Comparison of ENCODE assay signal across 24 mouse cellular contexts in genomic region chr3:27326633-27327191, GRCm38 (mm10). TPM values are rescaled to one million over a fixed set of nuclear protein-coding genes. Genes with fewer than 3 reads are reported as not detected.
A peak's percentile ranks its signal among the peaks of the same experiment; 100 is the strongest.
DNase-seq lines count a peak whose midpoint lies in the region; ATAC-seq lines count a peak whose summit lies in the region.
"Had no signal": no experiment of that assay in that cellular context is flagged by ENCODE, and none has a peak within 500 bp of the region (broad histone marks: within the 10 kb centered on the region; RNA-seq: fewer than 3 reads in every experiment).

No protein-coding gene starts in this region.

- H3K9ac ChIP-seq in kidney, embryonic 16.5 days (replicated peaks; ENCODE audit: low read length) = no peak overlapping the region
- H3K9ac ChIP-seq: embryonic facial prominence, embryonic 13.5 days; hindbrain, embryonic 15.5 days; liver, embryonic 13.5 days; neural tube, embryonic 12.5 days; stomach, embryonic 15.5 days had no signal

- H3K9me3 ChIP-seq in kidney, embryonic 16.5 days (ENCODE audit: low read length) = no peaks in the 10 kb centered on the region
- H3K9me3 ChIP-seq: embryonic facial prominence, embryonic 13.5 days; heart, embryonic 10.5 days; hindbrain, embryonic 15.5 days; liver, embryonic 13.5 days; megakaryocyte, embryonic 14.5 days; neural tube, embryonic 12.5 days; stomach, embryonic 15.5 days had no signal

- no peaks in the 10 kb centered on the region for H3K36me3 ChIP-seq in kidney, embryonic 16.5 days (ENCODE audit: insufficient read depth, low read length)
- H3K36me3 ChIP-seq: embryonic facial prominence, embryonic 13.5 days; heart, embryonic 10.5 days; hindbrain, embryonic 15.5 days; liver, embryonic 13.5 days; neural tube, embryonic 12.5 days; stomach, embryonic 15.5 days had no signal

- peak; percentile 14 for ATAC-seq in inflammation-experienced regulatory T-cells, adult 6 months
- peak; percentile 84 for ATAC-seq in kidney, embryonic 16.5 days (ENCODE audit: low FRiP score, low TSS enrichment)
- ATAC-seq: intestine, postnatal 0 days had no signal

- no peak overlapping the region for H3K4me3 ChIP-seq in kidney, embryonic 16.5 days (ENCODE audit: low read length)
- H3K4me3 ChIP-seq: embryonic facial prominence, embryonic 13.5 days; heart, embryonic 10.5 days; hindbrain, embryonic 15.5 days; liver, embryonic 13.5 days; megakaryocyte, embryonic 14.5 days; neural tube, embryonic 12.5 days; stomach, embryonic 15.5 days had no signal

- no peaks in the 10 kb centered on the region for H3K27me3 ChIP-seq in kidney, embryonic 16.5 days (ENCODE audit: insufficient read depth, low read length)
- H3K27me3 ChIP-seq: embryonic facial prominence, embryonic 13.5 days; hindbrain, embryonic 15.5 days; liver, embryonic 13.5 days; megakaryocyte, embryonic 14.5 days; neural tube, embryonic 12.5 days; stomach, embryonic 15.5 days had no signal

- peaks cover 8% of the 10 kb centered on the region; the same call in 1 of the 2 replicates for H3K4me1 ChIP-seq in kidney, embryonic 16.5 days (ENCODE audit: insufficient read depth, low read length)
- H3K4me1 ChIP-seq: embryonic facial prominence, embryonic 13.5 days; heart, embryonic 10.5 days; hindbrain, embryonic 15.5 days; liver, embryonic 13.5 days; neural tube, embryonic 12.5 days; stomach, embryonic 15.5 days had no signal

- 27% methylated on average over 4 of the region's 4 CpGs for WGBS in kidney, embryonic 16.5 days

- DNase-seq in cerebellum, postnatal 14 days = peak; percentile 41 to 62
- no peak for DNase-seq in cerebellum, adult 8-10 months
- DNase-seq in CD4-positive helper T cell, adult 2 months (ENCODE audit: low read depth, low spot score) = peak; percentile 24
- no peak for DNase-seq in frontal cortex, postnatal 25 days (ENCODE audit: low spot score in 2 of 2)
- no peak for DNase-seq in adrenal gland, adult 18-20 months (ENCODE audit: low spot score in 2 of 2)
- no peak for DNase-seq in left cerebral cortex, postnatal 14 days (ENCODE audit: low spot score in 2 of 2)
- DNase-seq: cerebellum, adult 11-12 months; gastrocnemius, postnatal 36 days; heart, postnatal 10 days; liver, embryonic 13.5 days; thymus, adult 2 months had no signal

- no peak overlapping the region for H3K27ac ChIP-seq in kidney, embryonic 16.5 days (ENCODE audit: low read length)
- H3K27ac ChIP-seq: embryonic facial prominence, embryonic 13.5 days; heart, embryonic 10.5 days; hindbrain, embryonic 15.5 days; liver, embryonic 13.5 days; neural tube, embryonic 12.5 days; stomach, embryonic 15.5 days had no signal

- intact Hi-C loops in left cerebral cortex, postnatal 14 days (cut with DNase I) = no loop called here

- no peak overlapping the region for H3K4me2 ChIP-seq in kidney, embryonic 16.5 days (replicated peaks; ENCODE audit: low read depth, low read length)
- H3K4me2 ChIP-seq: embryonic facial prominence, embryonic 13.5 days; hindbrain, embryonic 15.5 days; liver, embryonic 13.5 days; neural tube, embryonic 12.5 days; stomach, embryonic 15.5 days had no signal

RNA-seq across cellular contexts. Expression of gene Tnfsf10, which starts 9.9 kb away (rescaled TPM):
- 10 to 100 TPM; 17.7 to 30.1 (median 22.4) TPM for polyA plus RNA-seq in inflammation-experienced regulatory T-cells, adult 6 months (2017; shearing (Covaris generic))
- polyA plus RNA-seq in kidney, embryonic 16.5 days (2015; fragmentation: Nextera tagmentation; extraction: Ambion mirVana) = 0.81 and 0.95 TPM in 2 replicates
- total RNA-seq in adrenal gland, adult 18-20 months (2021) = 1 to 10 TPM; 6.1 to 8.6 TPM
- 1 to 10 TPM; 1.1 to 2.2 TPM for total RNA-seq in left cerebral cortex, postnatal 14 days (2021)
- polyA plus RNA-seq: forebrain, embryonic 11.5 days; heart, embryonic 10.5 days; neural tube, embryonic 12.5 days had no signal

RNA-seq across cellular contexts. Expression of gene Ghsr, which starts 44.4 kb away (rescaled TPM):
- polyA plus RNA-seq in inflammation-experienced regulatory T-cells, adult 6 months (2017; shearing (Covaris generic)) = not detected
- not detected in 2 replicates for polyA plus RNA-seq in kidney, embryonic 16.5 days (2015; fragmentation: Nextera tagmentation; extraction: Ambion mirVana)
- total RNA-seq in adrenal gland, adult 18-20 months (2021) = not detected
- under 1 TPM; 0.20 to 0.27 TPM for total RNA-seq in left cerebral cortex, postnatal 14 days (2021)
- total RNA-seq: gastrocnemius, postnatal 36 days; heart, postnatal 10 days had no signal
- polyA plus RNA-seq: embryonic facial prominence, embryonic 13.5 days; forebrain, embryonic 11.5 days; heart, embryonic 10.5 days; intestine, postnatal 0 days; liver, embryonic 13.5 days; lung, embryonic 16.5 days; spleen, adult 2 months; urinary bladder, adult 2 months had no signal

Comparison
In these comparisons a context has a peak if more than half of its experiments do, and no peak if none do; other contexts are left out.
1. DNase-seq: peak in cerebellum, postnatal 14 days (2 of 2) and CD4-positive helper T cell, adult 2 months (single experiment); none in cerebellum, adult 8-10 months (single experiment), frontal cortex, postnatal 25 days (0 of 2), adrenal gland, adult 18-20 months (0 of 2) and left cerebral cortex, postnatal 14 days (0 of 2).